Mouse (Mus musculus) megakaryocyte, embryonic 14.5 days (primary cell): ENCODE data around the gene Pld4.

Experiments used
- FLI1 ChIP-seq: IDR thresholded peaks from 2 replicates; pipeline ENCODE4 v1.6.1; 2012; ENCODE audit warnings: low read length, inconsistent platforms, mixed read lengths
- GATA1 ChIP-seq: IDR thresholded peaks from 3 replicates; pipeline ENCODE4 v1.6.1; 2012; ENCODE audit warnings: mixed read lengths, low read length, inconsistent platforms, borderline replicate concordance

GRCm38 (mm10) chr12:112764141-112764540 is 3.7 kb downstream of the Pld4 start:
- TF ChIP-seq GATA1 (no peak), FLI1 (no peak)
